Mouse (Mus musculus) MEL (cell line): ENCODE results near the gene Hspa12a. TPM values are rescaled to one million over a fixed set of nuclear protein-coding genes. Genes with fewer than 3 reads are reported as not detected.

Experiments
- DNase-seq: peaks from one replicate; pipeline ENCODE4 v3.0.0; 2011; ENCODE audit warnings: low read depth, low spot score
- H3K27ac ChIP-seq: 2 replicates; pipeline ENCODE4 v1.5.1; 2012; ENCODE audit warnings: low read depth, mild to moderate bottlenecking, control low read depth, low read length, moderate library complexity; ENCODE audit not compliant: control insufficient read depth
- H3K27me3 ChIP-seq, 2 experiments: fragments of 150-350 bp in 1 of 2; sonication (generic) in 1 of 2; 2 replicates each; pipeline ENCODE4 v1.6.1; 2012; ENCODE audit warnings: low read length in 2 of 2, mild to moderate bottlenecking in 2 of 2, improper control_type of control experiment in 1 of 2, moderate library complexity in 1 of 2; ENCODE audit not compliant: insufficient read depth in 2 of 2, control insufficient read depth in 1 of 2
- H3K36me3 ChIP-seq, 2 experiments: 2 replicates each; pipeline ENCODE4 v1.6.1; 2012 to 2014; ENCODE audit warnings: low read length in 2 of 2, improper control_type of control experiment in 1 of 2, inconsistent platforms in 1 of 2, mild to moderate bottlenecking in 1 of 2; ENCODE audit not compliant: insufficient read depth in 2 of 2, control insufficient read depth in 1 of 2
- H3K4me1 ChIP-seq, 2 experiments: fragments of 150-350 bp in 1 of 2; sonication (generic) in 1 of 2; 2 replicates each; pipeline ENCODE4 v1.6.1; 2012; ENCODE audit warnings: low read length in 2 of 2, improper control_type of control experiment in 1 of 2, mild to moderate bottlenecking in 1 of 2; ENCODE audit not compliant: insufficient read depth in 2 of 2, control insufficient read depth in 1 of 2
- H3K4me3 ChIP-seq, 2 experiments: fragments of 150-350 bp in 1 of 2; sonication (generic) in 1 of 2; 2 replicates each; pipeline ENCODE4 v1.5.1; 2012; ENCODE audit warnings: low read depth in 2 of 2, low read length in 2 of 2, mild to moderate bottlenecking in 2 of 2, moderate library complexity in 2 of 2, control low read depth in 1 of 2, improper control_type of control experiment in 1 of 2; ENCODE audit not compliant: control insufficient read depth in 1 of 2, insufficient read depth in 1 of 2
- H3K79me2 ChIP-seq: 2 replicates; pipeline ENCODE4 v1.6.1; 2012; ENCODE audit warnings: mild to moderate bottlenecking, low read length, moderate library complexity; ENCODE audit not compliant: control insufficient read depth, poor library complexity, insufficient read depth
- H3K9ac ChIP-seq: 2 replicates; pipeline ENCODE4 v1.6.1; 2012; ENCODE audit warnings: low read depth, mild to moderate bottlenecking, control low read depth, low read length, moderate library complexity; ENCODE audit not compliant: control insufficient read depth, poor library complexity, severe bottlenecking
- H3K9me3 ChIP-seq: fragments of 150-350 bp; sonication (generic); replicated peaks from 2 replicates; pipeline ENCODE4 v1.6.1; 2012; ENCODE audit warnings: mild to moderate bottlenecking, low read length, improper control_type of control experiment, moderate library complexity; ENCODE audit not compliant: insufficient read depth
- BHLHE40 ChIP-seq: IDR thresholded peaks from 2 replicates; pipeline ENCODE4 v1.6.1; 2012; ENCODE audit warnings: low read depth, mild to moderate bottlenecking, inconsistent platforms, low read length, improper control_type of control experiment, borderline replicate concordance
- CHD1 ChIP-seq: IDR thresholded peaks from 2 replicates; pipeline ENCODE4 v1.6.1; 2012; ENCODE audit warnings: low read depth, mild to moderate bottlenecking, inconsistent platforms, low read length, improper control_type of control experiment
- CTCF ChIP-seq, 3 experiments: IDR thresholded peaks in 2 of 3; conservative IDR thresholded peaks in 1 of 3; 2 replicates each; pipeline ENCODE4 v1.5.1; 2011 to 2012; ENCODE audit warnings: low read length in 3 of 3, low read depth in 2 of 3, mild to moderate bottlenecking in 2 of 3, improper control_type of control experiment in 1 of 3, inconsistent platforms in 1 of 3, mixed read lengths in 1 of 3, moderate library complexity in 1 of 3; ENCODE audit not compliant: control insufficient read depth in 1 of 3, insufficient read depth in 1 of 3, poor library complexity in 1 of 3, severe bottlenecking in 1 of 3
- ELF1 ChIP-seq: IDR thresholded peaks from 2 replicates; pipeline ENCODE4 v1.6.1; 2014; ENCODE audit warnings: low read depth, mild to moderate bottlenecking, inconsistent platforms, low read length, improper control_type of control experiment, moderate library complexity
- ETS1 ChIP-seq: IDR thresholded peaks from 2 replicates; pipeline ENCODE4 v1.6.1; 2012; ENCODE audit warnings: low read depth, mild to moderate bottlenecking, inconsistent platforms, low read length, improper control_type of control experiment, moderate library complexity
- GATA1 ChIP-seq: IDR thresholded peaks from 2 replicates; pipeline ENCODE4 v1.6.1; 2011; ENCODE audit warnings: low read depth, low read length, improper control_type of control experiment
- HCFC1 ChIP-seq: IDR thresholded peaks from 2 replicates; pipeline ENCODE4 v1.6.1; 2012; ENCODE audit warnings: low read depth, mild to moderate bottlenecking, inconsistent platforms, low read length, improper control_type of control experiment, moderate library complexity
- JUND ChIP-seq: IDR thresholded peaks from 2 replicates; pipeline ENCODE4 v1.6.1; 2011; ENCODE audit warnings: low read depth, mild to moderate bottlenecking, improper control_type of control experiment, low read length
- KAT2A ChIP-seq: conservative IDR thresholded peaks from 2 replicates; pipeline ENCODE4 v1.6.1; 2012; ENCODE audit warnings: low read depth, low read length, improper control_type of control experiment, inconsistent platforms
- MAFK ChIP-seq: IDR thresholded peaks from 2 replicates; pipeline ENCODE4 v1.6.1; 2011; ENCODE audit warnings: low read depth, mild to moderate bottlenecking, low read length, improper control_type of control experiment, borderline replicate concordance
- MAX ChIP-seq: IDR thresholded peaks from 2 replicates; pipeline ENCODE4 v1.6.1; 2011; ENCODE audit warnings: low read length, improper control_type of control experiment
- MAZ ChIP-seq: IDR thresholded peaks from 2 replicates; pipeline ENCODE4 v1.6.1; 2012; ENCODE audit warnings: low read depth, mild to moderate bottlenecking, inconsistent platforms, low read length, improper control_type of control experiment
- MEF2A ChIP-seq: IDR thresholded peaks from 2 replicates; pipeline ENCODE4 v1.6.1; 2014; ENCODE audit warnings: low read depth, mild to moderate bottlenecking, inconsistent platforms, low read length, improper control_type of control experiment; ENCODE audit not compliant: poor library complexity, insufficient replicate concordance, severe bottlenecking; ENCODE audit errors: extremely low read depth
- MXI1 ChIP-seq: IDR thresholded peaks from 2 replicates; pipeline ENCODE4 v1.6.1; 2011; ENCODE audit warnings: mild to moderate bottlenecking, low read depth, low read length, improper control_type of control experiment
- MYB ChIP-seq: IDR thresholded peaks from 2 replicates; pipeline ENCODE4 v1.6.1; 2011; ENCODE audit warnings: mild to moderate bottlenecking, low read depth, low read length, improper control_type of control experiment
- MYC ChIP-seq: IDR thresholded peaks from 2 replicates; pipeline ENCODE4 v1.6.1; 2011; ENCODE audit warnings: low read depth, mild to moderate bottlenecking, low read length, improper control_type of control experiment, moderate library complexity
- NELFE ChIP-seq: IDR thresholded peaks from 2 replicates; pipeline ENCODE4 v1.6.1; 2011; ENCODE audit warnings: low read depth, low read length, improper control_type of control experiment
- NRF1 ChIP-seq: IDR thresholded peaks from 2 replicates; pipeline ENCODE4 v1.6.1; 2014; ENCODE audit warnings: low read depth, mild to moderate bottlenecking, inconsistent platforms, low read length, improper control_type of control experiment, moderate library complexity; ENCODE audit not compliant: poor library complexity, insufficient read depth, severe bottlenecking
- POLR2A ChIP-seq, 2 experiments: IDR thresholded peaks; 2 replicates each; pipeline ENCODE4 v1.6.1; 2011 to 2012; ENCODE audit warnings: low read length in 2 of 2, mild to moderate bottlenecking in 2 of 2, control low read depth in 1 of 2, improper control_type of control experiment in 1 of 2, low read depth in 1 of 2, moderate library complexity in 1 of 2; ENCODE audit not compliant: control insufficient read depth in 1 of 2, insufficient read depth in 1 of 2, poor library complexity in 1 of 2
- POLR2AphosphoS5 ChIP-seq: IDR thresholded peaks from 2 replicates; pipeline ENCODE4 v1.6.1; 2012; ENCODE audit warnings: low read depth, borderline replicate concordance, mild to moderate bottlenecking, inconsistent platforms, low read length, moderate library complexity, mixed read lengths
- RAD21 ChIP-seq: IDR thresholded peaks from 2 replicates; pipeline ENCODE4 v1.6.1; 2011; ENCODE audit warnings: mild to moderate bottlenecking, low read depth, low read length, improper control_type of control experiment
- RCOR1 ChIP-seq: IDR thresholded peaks from 2 replicates; pipeline ENCODE4 v1.6.1; 2012; ENCODE audit warnings: low read depth, mild to moderate bottlenecking, inconsistent platforms, low read length, improper control_type of control experiment
- SMC3 ChIP-seq: IDR thresholded peaks from 2 replicates; pipeline ENCODE4 v1.6.1; 2011; ENCODE audit warnings: low read depth, low read length, improper control_type of control experiment
- TAL1 ChIP-seq: IDR thresholded peaks from 2 replicates; pipeline ENCODE4 v1.6.1; 2012; ENCODE audit warnings: mild to moderate bottlenecking, inconsistent platforms, low read length, moderate library complexity, mixed read lengths
- TBP ChIP-seq: IDR thresholded peaks from 2 replicates; pipeline ENCODE4 v1.8.0; 2011; ENCODE audit warnings: low read depth, low read length, improper control_type of control experiment
- TCF12 ChIP-seq: IDR thresholded peaks from 2 replicates; pipeline ENCODE4 v1.6.1; 2014; ENCODE audit warnings: low read depth, mild to moderate bottlenecking, inconsistent platforms, low read length, improper control_type of control experiment, moderate library complexity
- UBTF ChIP-seq: IDR thresholded peaks from 2 replicates; pipeline ENCODE4 v1.6.1; 2012; ENCODE audit warnings: low read depth, mild to moderate bottlenecking, inconsistent platforms, low read length, improper control_type of control experiment, moderate library complexity, borderline replicate concordance; ENCODE audit not compliant: insufficient read depth
- USF1 ChIP-seq: IDR thresholded peaks from 2 replicates; pipeline ENCODE4 v1.6.1; 2014; ENCODE audit warnings: low read depth, mild to moderate bottlenecking, inconsistent platforms, low read length, improper control_type of control experiment, moderate library complexity
- ZC3H11A ChIP-seq: IDR thresholded peaks from 2 replicates; pipeline ENCODE4 v1.6.1; 2012; ENCODE audit warnings: low read depth, mild to moderate bottlenecking, inconsistent platforms, low read length, improper control_type of control experiment
- ZKSCAN1 ChIP-seq: IDR thresholded peaks from 2 replicates; pipeline ENCODE4 v1.6.1; 2012; ENCODE audit warnings: low read depth, mild to moderate bottlenecking, inconsistent platforms, low read length, improper control_type of control experiment, moderate library complexity
- ZNF384 ChIP-seq: IDR thresholded peaks from 2 replicates; pipeline ENCODE4 v1.6.1; 2012; ENCODE audit warnings: low read depth, mild to moderate bottlenecking, inconsistent platforms, low read length, improper control_type of control experiment
- polyA plus RNA-seq, 2 experiments: library from polyadenylated mRNA; stranded (reverse) in 1 of 2; unstranded in 1 of 2; fragments of >175 nt in 1 of 2; fragments of >200 nt in 1 of 2; gene quantifications; 2 replicates each; pipeline versions ENCODE4 v1.2.1 to v1.2.4; 2012; ENCODE audit warnings: low replicate concordance in 2 of 2, low read depth in 1 of 2; ENCODE audit not compliant: insufficient read length in 2 of 2, insufficient read depth in 1 of 2, missing spikeins in 1 of 2
- total RNA-seq: library from RNA; depleted of rRNA; stranded (reverse); fragments of 300-350 nt; gene quantifications from 2 replicates; pipeline ENCODE4 v1.2.3, GENCODE M21; 2012

The Hspa12a gene
- total and polyA plus RNA-seq, 3 experiments, result not detected

DNA sequence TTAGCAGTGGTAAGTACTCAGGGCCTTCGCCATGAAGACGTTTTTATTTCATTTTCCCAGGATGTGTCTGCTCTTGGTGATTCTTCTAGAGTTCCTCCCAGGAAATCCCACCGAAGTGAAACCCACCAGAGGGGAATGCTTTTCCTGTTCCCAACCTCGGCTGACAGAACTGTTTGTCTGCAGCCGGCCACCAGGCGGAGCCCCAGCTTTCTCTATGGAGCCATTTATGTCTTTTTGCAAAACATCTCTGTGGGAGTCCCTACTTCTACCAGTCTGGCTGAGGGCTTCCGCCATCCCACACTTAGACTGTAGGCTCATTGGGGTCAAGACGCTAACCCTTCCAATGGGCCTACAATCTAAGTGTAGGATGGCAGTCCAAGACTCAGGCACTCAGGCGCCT lies 32.1 kb downstream of the Hspa12a start:
- Histone ChIP-seq H3K9me3 (no peaks in the 10 kb centered on the region), H3K36me3 (no peaks in the 10 kb centered on the region), H3K9ac (no peak overlapping the region), H3K27me3 (no peaks in the 10 kb centered on the region), H3K4me3 (peak overlapping the region; percentile 51 to 72), H3K79me2 (no peaks in the 10 kb centered on the region), H3K4me1 (no peaks in the 10 kb centered on the region), H3K27ac (no peak overlapping the region)
- TF ChIP-seq SMC3 (peak; percentile 96), TBP (no peak), GATA1 (no peak), MYB (no peak), MXI1 (no peak), MAX (no peak), RCOR1 (no peak), POLR2AphosphoS5 (no peak), NELFE (no peak), TCF12 (no peak), HCFC1 (0 out of 2 replicates have a peak, but pooled peaks have one; percentile 4), POLR2A (IDR thresholded peaks at IDR 0.05; ENCODE audit: control insufficient read depth in 1 of 2, insufficient read depth in 1 of 2, low read depth in 1 of 2, low read length in 2 of 2, poor library complexity in 1 of 2) (no peak), CTCF (IDR thresholded peaks at IDR 0.05 in 2 of 3, conservative IDR thresholded peaks at IDR 0.05 in 1 of 3; ENCODE audit: control insufficient read depth in 1 of 3, insufficient read depth in 1 of 3, low read depth in 2 of 3, low read length in 3 of 3, poor library complexity in 1 of 3, severe bottlenecking in 1 of 3) (peak; percentile 58 to 91 (median 85); a peak in 5 of 6 replicates), TAL1 (no peak), ELF1 (no peak), JUND (no peak), ZC3H11A (peak; percentile 87), MAZ (no peak), MEF2A (no peak), ETS1 (no peak), MYC (no peak), NRF1 (no peak), USF1 (no peak), CHD1 (no peak), ZNF384 (no peak), RAD21 (peak; percentile 86), KAT2A (no peak), ZKSCAN1 (no peak), MAFK (no peak), UBTF (no peak), BHLHE40 (no peak)
- DNase-seq, result peak; percentile 65
